Mouse (Mus musculus): Measurements from ENCODE around the gene Mecr.

GRCm38 (mm10) chr4:131797483-131797882, 45.8 kb upstream of the Mecr start:
- no peak for TF ChIP-seq USF1 (IDR thresholded peaks at IDR 0.05; ENCODE audit: low read depth)
- TF ChIP-seq POLR2A (IDR thresholded peaks at IDR 0.05; ENCODE audit: insufficient read length, low read depth), result no peak
- no peak for TF ChIP-seq MAX (IDR thresholded peaks at IDR 0.05; ENCODE audit: low read depth)
- no peak for TF ChIP-seq TCF12 (IDR thresholded peaks at IDR 0.05; ENCODE audit: insufficient read depth, poor library complexity, severe bottlenecking)
- no peak for TF ChIP-seq E2F4 (IDR thresholded peaks at IDR 0.05; ENCODE audit: insufficient read depth)
- no peak for TF ChIP-seq POLR2AphosphoS2 (IDR thresholded peaks at IDR 0.05; ENCODE audit: insufficient read length, low read depth)
- no peak for TF ChIP-seq MYOD1 (IDR thresholded peaks at IDR 0.05; ENCODE audit: control insufficient read depth in 1 of 3, insufficient read length in 2 of 3, low read depth in 2 of 3)
- TF ChIP-seq CEBPB (IDR thresholded peaks at IDR 0.05; ENCODE audit: insufficient read depth, poor library complexity, severe bottlenecking), result no peak
